Mouse (Mus musculus): ENCODE results near the gene Cks1b. TPM values are rescaled to one million over a fixed set of nuclear protein-coding genes. Genes with fewer than 3 reads are reported as not detected.

Cks1b gene
- total RNA-seq, 2 experiments from 2014 or later = 1.8 to 2.3 TPM

GRCm38 (mm10) chr3:89393605-89394004, 24.6 kb downstream of the Cks1b start:
- intact Hi-C loops (cut with DNase I) = loop anchor here (2.0 kb wide), 1 partner anchor 17 kb away; the partner anchor contains the start of gene Flad1
- H3K4me3 ChIP-seq = peak overlapping the region; percentile 49
- TF ChIP-seq CTCF (IDR thresholded peaks at IDR 0.05) = no peak
- H3K27ac ChIP-seq = peak overlapping the region; percentile 85
- peak; percentile 93 to 94 for DNase-seq (ENCODE audit: extremely low spot score in 1 of 2, low spot score in 2 of 2)

GRCm38 (mm10) chr3:89392871-89393311, 25.3 kb downstream of the Cks1b start:
- intact Hi-C loops (cut with DNase I) = no loop called here
- no peak for DNase-seq (ENCODE audit: extremely low spot score in 1 of 2, low spot score in 2 of 2)
- Histone ChIP-seq H3K27ac (peak overlapping the region; percentile 89), H3K4me3 (peak overlapping the region; percentile 64)
- TF ChIP-seq CTCF (IDR thresholded peaks at IDR 0.05) = no peak

GRCm38 (mm10) chr3:89391663-89392511, 26.3 kb downstream of the Cks1b start:
- intact Hi-C loops (cut with DNase I) = no loop called here
- H3K27ac ChIP-seq = peak overlapping the region; percentile 89
- DNase-seq (ENCODE audit: extremely low spot score in 1 of 2, low spot score in 2 of 2) = no peak
- peak overlapping the region; percentile 64 for H3K4me3 ChIP-seq
- no peak for TF ChIP-seq CTCF (IDR thresholded peaks at IDR 0.05)

- no peak for TF ChIP-seq CTCF (IDR thresholded peaks at IDR 0.05)
- intact Hi-C loops (cut with DNase I) = no loop called here
- no peak for DNase-seq (ENCODE audit: extremely low spot score in 1 of 2, low spot score in 2 of 2)
- H3K4me3 ChIP-seq = peak overlapping the region; percentile 64
- H3K27ac ChIP-seq = peak overlapping the region; percentile 89
Observed at GRCm38 (mm10) chr3:89390699-89391662, 27.2 kb downstream of the Cks1b start.

- intact Hi-C loops (cut with DNase I) = no loop called here
- TF ChIP-seq CTCF (IDR thresholded peaks at IDR 0.05) = no peak
- Histone ChIP-seq H3K4me3 (no peak overlapping the region), H3K27ac (peak overlapping the region; percentile 89)
- DNase-seq (ENCODE audit: extremely low spot score in 1 of 2, low spot score in 2 of 2) = no peak
Observed at GRCm38 (mm10) chr3:89390111-89390515, 28.1 kb downstream of the Cks1b start.

- H3K4me3 ChIP-seq = no peak overlapping the region
- TF ChIP-seq CTCF (IDR thresholded peaks at IDR 0.05) = no peak; the same call in 1 of the 2 replicates
- no peak for DNase-seq (ENCODE audit: extremely low spot score in 1 of 2, low spot score in 2 of 2)
- intact Hi-C loops (cut with DNase I) = no loop called here
- peak overlapping the region; percentile 89; the same call in 1 of the 2 replicates for H3K27ac ChIP-seq
Observed at GRCm38 (mm10) chr3:89388901-89389740, 29.1 kb downstream of the Cks1b start.

GRCm38 (mm10) chr3:89388134-89388881, 29.9 kb downstream of the Cks1b start:
- TF ChIP-seq CTCF (IDR thresholded peaks at IDR 0.05) = no peak
- no peak overlapping the region for H3K4me3 ChIP-seq
- H3K27ac ChIP-seq = peak overlapping the region; percentile 40; the same call in 1 of the 2 replicates
- peak in 1 of 2 experiments; percentile 54 for DNase-seq (ENCODE audit: extremely low spot score in 1 of 2, low spot score in 2 of 2)
- intact Hi-C loops (cut with DNase I) = no loop called here

- no peak for TF ChIP-seq CTCF (IDR thresholded peaks at IDR 0.05)
- no peak overlapping the region for H3K27ac ChIP-seq
- H3K4me3 ChIP-seq = no peak overlapping the region
- no peak for DNase-seq (ENCODE audit: extremely low spot score in 1 of 2, low spot score in 2 of 2)
- intact Hi-C loops (cut with DNase I) = no loop called here
Observed at GRCm38 (mm10) chr3:89387632-89388031, 30.6 kb downstream of the Cks1b start.

- intact Hi-C loops (cut with DNase I) = no loop called here
- no peak for TF ChIP-seq CTCF (IDR thresholded peaks at IDR 0.05)
- DNase-seq (ENCODE audit: extremely low spot score in 1 of 2, low spot score in 2 of 2) = no peak
- no peak overlapping the region for H3K4me3 ChIP-seq
- no peak overlapping the region for H3K27ac ChIP-seq
Observed at GRCm38 (mm10) chr3:89386438-89387420, 31.5 kb downstream of the Cks1b start.

All from left cerebral cortex, adult 2 months (tissue).